In genomic region chr19:23920220-23920544, GRCm38 (mm10) we compare ENCODE assay signal across 16 mouse cellular contexts.
DNase-seq lines count a peak whose midpoint lies in the region; ATAC-seq and TF ChIP-seq lines count a peak whose summit lies in the region.
"Had no signal": no experiment of that assay in that cellular context is flagged by ENCODE, and none has a peak within 500 bp of the region (broad histone marks: within the 10 kb centered on the region; RNA-seq: fewer than 3 reads in every experiment).

No protein-coding gene starts in this region.

- H3K9me3 ChIP-seq in embryonic facial prominence, embryonic 14.5 days (ENCODE audit: control insufficient read depth, low read length) = no peaks in the 10 kb centered on the region
- no peaks in the 10 kb centered on the region for H3K9me3 ChIP-seq in embryonic facial prominence, embryonic 10.5 days
- no peaks in the 10 kb centered on the region for H3K9me3 ChIP-seq in hindbrain, embryonic 13.5 days
- no peaks in the 10 kb centered on the region for H3K9me3 ChIP-seq in midbrain, embryonic 16.5 days (replicated peaks; ENCODE audit: control insufficient read depth, low read length, poor library complexity, severe bottlenecking)
- H3K9me3 ChIP-seq: embryonic facial prominence, embryonic 15.5 days had no signal

- H3K27ac ChIP-seq in embryonic facial prominence, embryonic 14.5 days (replicated peaks; ENCODE audit: low read depth, low read length) = no peak overlapping the region
- H3K27ac ChIP-seq in embryonic facial prominence, embryonic 10.5 days (replicated peaks) = no peak overlapping the region
- 0 out of 2 replicates have a peak overlapping the region, but pooled peaks have one; percentile 10 for H3K27ac ChIP-seq in cortical plate, adult 2 months (ENCODE audit: insufficient read depth, low read length)
- H3K27ac ChIP-seq in hindbrain, embryonic 13.5 days = peak overlapping the region; percentile 77
- peak overlapping the region; percentile 70; the same call in 1 of the 2 replicates for H3K27ac ChIP-seq in midbrain, embryonic 16.5 days (ENCODE audit: low read length)
- H3K27ac ChIP-seq: embryonic facial prominence, embryonic 15.5 days; heart, adult 2 months; liver, embryonic 14.5 days; macrophage had no signal

- no peaks in the 10 kb centered on the region for H3K27me3 ChIP-seq in embryonic facial prominence, embryonic 14.5 days (replicated peaks; ENCODE audit: control insufficient read depth, insufficient read depth, low read length)
- no peaks in the 10 kb centered on the region for H3K27me3 ChIP-seq in embryonic facial prominence, embryonic 10.5 days (replicated peaks; ENCODE audit: low read depth, poor library complexity, severe bottlenecking)
- no peaks in the 10 kb centered on the region for H3K27me3 ChIP-seq in hindbrain, embryonic 13.5 days
- no peaks in the 10 kb centered on the region for H3K27me3 ChIP-seq in midbrain, embryonic 16.5 days (ENCODE audit: control insufficient read depth, insufficient read depth, low read depth, low read length)
- H3K27me3 ChIP-seq: embryonic facial prominence, embryonic 15.5 days had no signal

- no peaks in the 10 kb centered on the region for H3K36me3 ChIP-seq in embryonic facial prominence, embryonic 14.5 days (ENCODE audit: control insufficient read depth, insufficient read depth, low read length)
- no peaks in the 10 kb centered on the region for H3K36me3 ChIP-seq in embryonic facial prominence, embryonic 10.5 days (replicated peaks)
- peaks cover 46% of the 10 kb centered on the region for H3K36me3 ChIP-seq in hindbrain, embryonic 13.5 days
- peaks cover 12% of the 10 kb centered on the region for H3K36me3 ChIP-seq in midbrain, embryonic 16.5 days (ENCODE audit: control insufficient read depth, insufficient read depth, low read length)
- H3K36me3 ChIP-seq: embryonic facial prominence, embryonic 15.5 days had no signal

- TF ChIP-seq POLR2A in cortical plate, adult 2 months (IDR thresholded peaks at IDR 0.05; ENCODE audit: extremely low read depth, insufficient read depth, low read length) = no peak

- peak; percentile 39 for DNase-seq in embryonic facial prominence, embryonic 14.5 days (ENCODE audit: low spot score)
- no peak for DNase-seq in embryonic facial prominence, embryonic 10.5 days (ENCODE audit: low spot score)
- DNase-seq in liver = no peak
- no peak for DNase-seq in B cell, adult 2 months
- DNase-seq: adrenal gland, postnatal 36 days; cerebellum, adult 18-20 months; heart, adult 2 months; heart, postnatal 10 days; kidney, adult 8-10 months had no signal

- WGBS in embryonic facial prominence, embryonic 14.5 days = 78% methylated on average over 8 of the region's 8 CpGs
- WGBS in embryonic facial prominence, embryonic 10.5 days = 82% methylated on average over 8 of the region's 8 CpGs
- WGBS in hindbrain, embryonic 13.5 days = 52% methylated on average over 8 of the region's 8 CpGs
- 36% methylated on average over 8 of the region's 8 CpGs for WGBS in midbrain, embryonic 16.5 days

- H3K4me2 ChIP-seq in embryonic facial prominence, embryonic 14.5 days (ENCODE audit: low read depth, low read length) = no peak overlapping the region
- H3K4me2 ChIP-seq in hindbrain, embryonic 13.5 days = no peak overlapping the region
- no peak overlapping the region for H3K4me2 ChIP-seq in midbrain, embryonic 16.5 days (ENCODE audit: low read length)
- H3K4me2 ChIP-seq: embryonic facial prominence, embryonic 15.5 days had no signal

- no peak for ATAC-seq in embryonic facial prominence, embryonic 14.5 days (ENCODE audit: low read depth)
- peak; percentile 43; the same call in 1 of the 2 replicates for ATAC-seq in hindbrain, embryonic 13.5 days (ENCODE audit: low FRiP score)
- peak; percentile 26 for ATAC-seq in midbrain, embryonic 16.5 days
- ATAC-seq in megakaryocyte progenitor cell, adult 5-6 weeks (replicated peaks; ENCODE audit: poor library complexity) = no peak

- no peaks in the 10 kb centered on the region; the same call in 1 of the 2 replicates for H3K4me1 ChIP-seq in embryonic facial prominence, embryonic 14.5 days (ENCODE audit: control insufficient read depth, insufficient read depth, low read length)
- peaks cover 29% of the 10 kb centered on the region for H3K4me1 ChIP-seq in embryonic facial prominence, embryonic 10.5 days
- H3K4me1 ChIP-seq in cortical plate, adult 2 months (ENCODE audit: control insufficient read depth, insufficient read depth, low read length) = peaks cover 14% of the 10 kb centered on the region
- peaks cover 27% of the 10 kb centered on the region for H3K4me1 ChIP-seq in hindbrain, embryonic 13.5 days (replicated peaks)
- H3K4me1 ChIP-seq in midbrain, embryonic 16.5 days (ENCODE audit: control insufficient read depth, insufficient read depth, low read length) = 0 out of 2 replicates have a peak, but pooled peaks cover 2% of the 10 kb centered on the region

- no peak for TF ChIP-seq CTCF in cortical plate, adult 2 months (IDR thresholded peaks at IDR 0.05; ENCODE audit: extremely low read depth, insufficient read depth, low read length)

- H3K4me3 ChIP-seq in embryonic facial prominence, embryonic 14.5 days (ENCODE audit: low read depth, low read length) = no peak overlapping the region
- no peak overlapping the region for H3K4me3 ChIP-seq in embryonic facial prominence, embryonic 10.5 days
- H3K4me3 ChIP-seq in cortical plate, adult 2 months (ENCODE audit: insufficient read depth, low read length) = no peak overlapping the region
- H3K4me3 ChIP-seq in hindbrain, embryonic 13.5 days = no peak overlapping the region
- H3K4me3 ChIP-seq in midbrain, embryonic 16.5 days (ENCODE audit: low read depth, low read length) = no peak overlapping the region
- H3K4me3 ChIP-seq: embryonic facial prominence, embryonic 15.5 days; heart, adult 2 months had no signal

- H3K9ac ChIP-seq in embryonic facial prominence, embryonic 14.5 days (ENCODE audit: low read depth, low read length) = no peak overlapping the region
- no peak overlapping the region for H3K9ac ChIP-seq in hindbrain, embryonic 13.5 days
- H3K9ac ChIP-seq in midbrain, embryonic 16.5 days (ENCODE audit: low read depth, low read length) = no peak overlapping the region
- H3K9ac ChIP-seq: embryonic facial prominence, embryonic 15.5 days; liver, embryonic 14.5 days had no signal

Comparison
In these comparisons a context has a peak if more than half of its experiments do, and no peak if none do; other contexts are left out.
1. ATAC-seq: peak in hindbrain, embryonic 13.5 days (single experiment) and midbrain, embryonic 16.5 days (single experiment); none in embryonic facial prominence, embryonic 14.5 days (single experiment) and megakaryocyte progenitor cell, adult 5-6 weeks (single experiment).
2. H3K27ac ChIP-seq: peak in cortical plate, adult 2 months (single experiment), hindbrain, embryonic 13.5 days (single experiment) and midbrain, embryonic 16.5 days (single experiment); none in embryonic facial prominence, embryonic 14.5 days (single experiment) and embryonic facial prominence, embryonic 10.5 days (single experiment).